In the genomic region with DNA sequence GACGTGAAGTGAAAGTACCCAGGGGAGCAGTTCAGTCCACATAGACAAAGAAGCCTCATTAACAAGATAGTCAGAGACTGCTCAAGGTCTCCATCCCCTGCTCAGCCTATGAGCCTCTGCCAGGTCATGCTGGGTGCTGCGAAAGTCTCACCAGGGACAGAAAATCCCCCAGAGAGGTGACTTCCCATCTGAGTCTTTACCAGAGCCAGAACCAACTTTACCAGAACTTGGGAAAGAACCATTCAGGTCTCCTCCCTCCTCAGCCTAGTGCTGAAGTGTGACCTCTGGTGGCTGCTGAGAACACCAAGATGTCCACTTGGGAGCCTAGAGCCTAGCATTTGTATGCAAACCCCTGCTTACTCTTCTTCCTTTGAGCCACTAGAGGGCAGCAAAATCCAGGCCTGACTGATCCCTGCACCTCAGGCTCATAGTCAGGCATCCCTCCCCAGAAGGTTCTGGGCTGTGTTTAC, we compare ENCODE assay signal across 7 mouse cellular contexts. TPM values are rescaled to one million over a fixed set of nuclear protein-coding genes. Genes with fewer than 3 reads are reported as not detected.
DNase-seq lines count a peak whose midpoint lies in the region; ATAC-seq lines count a peak whose summit lies in the region.

No protein-coding gene starts in this region.

- peak; percentile 69 for ATAC-seq in intestine, embryonic 14.5 days (replicated peaks; ENCODE audit: low FRiP score, low TSS enrichment, low read depth)
- peak; percentile 96 for ATAC-seq in megakaryocyte progenitor cell, adult 5-6 weeks (replicated peaks; ENCODE audit: poor library complexity)

- H3K9me3 ChIP-seq in intestine, embryonic 14.5 days (ENCODE audit: control insufficient read depth, low read length): no peaks in the 10 kb centered on the region

- 0 out of 2 replicates have a peak, but pooled peaks cover 3% of the 10 kb centered on the region for H3K4me1 ChIP-seq in intestine, embryonic 14.5 days (replicated peaks; ENCODE audit: control insufficient read depth, insufficient read depth, low read length)

- H3K9ac ChIP-seq in intestine, embryonic 14.5 days (ENCODE audit: low read length): no peak overlapping the region

- peak; percentile 53 to 65 for DNase-seq in adrenal gland, adult 18-20 months (ENCODE audit: low spot score in 2 of 2)
- peak; percentile 94 for DNase-seq in embryo, embryonic 10.5 days (ENCODE audit: low spot score)
- DNase-seq in gastrocnemius, postnatal 14 days: peak; percentile 74
- peak; percentile 73 for DNase-seq in intestine, embryonic 14.5 days (ENCODE audit: low spot score)
- DNase-seq in left cerebral cortex, postnatal 14 days (ENCODE audit: low spot score in 2 of 2): peak; percentile 84 to 91
- DNase-seq in right cerebral cortex, postnatal 36 days (ENCODE audit: low spot score in 2 of 2): peak; percentile 45 to 76

- no peaks in the 10 kb centered on the region for H3K36me3 ChIP-seq in intestine, embryonic 14.5 days (ENCODE audit: control insufficient read depth, insufficient read depth, low read length)

- no peak overlapping the region for H3K4me2 ChIP-seq in intestine, embryonic 14.5 days (ENCODE audit: low read length)

- intact Hi-C loops in gastrocnemius, postnatal 14 days (cut with DNase I; ENCODE audit: low total_unique reads): loop anchor here (10.0 kb wide), 1 partner anchor 69 kb away; no protein-coding TSS in a partner anchor
- intact Hi-C loops in left cerebral cortex, postnatal 14 days (cut with DNase I): loop anchor here (1.0 to 5.0 kb wide), 3 partner anchors 37 to 122 kb away; no protein-coding TSS in a partner anchor

- H3K4me3 ChIP-seq in intestine, embryonic 14.5 days (ENCODE audit: low read depth, low read length): no peak overlapping the region

- H3K27me3 ChIP-seq in intestine, embryonic 14.5 days (replicated peaks; ENCODE audit: control insufficient read depth, insufficient read depth, low read length): peaks cover 9% of the 10 kb centered on the region

- 19% methylated on average over 2 of the region's 2 CpGs for WGBS in intestine, embryonic 14.5 days

- no peak overlapping the region for H3K27ac ChIP-seq in intestine, embryonic 14.5 days (ENCODE audit: low read depth)

RNA-seq across cellular contexts. Expression of gene Tnfrsf14, which starts 15.8 kb away (rescaled TPM):
- total RNA-seq in adrenal gland, adult 18-20 months (2021): 1 to 10 TPM; 6.4 to 8.4 TPM
- total RNA-seq in gastrocnemius, postnatal 14 days (2021): 1 to 10 TPM; 1.4 to 1.9 TPM
- 1.5 and 1.6 TPM in 2 replicates for polyA plus RNA-seq in intestine, embryonic 14.5 days (2014; fragmentation: Nextera tagmentation; extraction: Ambion mirVana)
- total RNA-seq in left cerebral cortex, postnatal 14 days (2021): 1 to 10 TPM; 1.3 to 1.6 TPM
- 68.4 and 89.8 TPM in 2 replicates for total RNA-seq in megakaryocyte progenitor cell, adult 5-6 weeks (2015)
- 58.3 and 68.2 TPM in 2 replicates for total RNA-seq in megakaryocyte progenitor cell, adult 5-6 weeks (2017)

RNA-seq across cellular contexts. Expression of gene Hes5, which starts 16.6 kb away (rescaled TPM):
- total RNA-seq in adrenal gland, adult 18-20 months (2021): not detected
- total RNA-seq in gastrocnemius, postnatal 14 days (2021): under 1 TPM in 1 of 2 experiments, not detected in 1; 0.16 TPM
- polyA plus RNA-seq in intestine, embryonic 14.5 days (2014; fragmentation: Nextera tagmentation; extraction: Ambion mirVana): 1.8 and 2.3 TPM in 2 replicates
- 10 to 100 TPM; 32.6 to 48.7 TPM for total RNA-seq in left cerebral cortex, postnatal 14 days (2021)
- 0.64 and 0.67 TPM in 2 replicates for total RNA-seq in megakaryocyte progenitor cell, adult 5-6 weeks (2015)
- total RNA-seq in megakaryocyte progenitor cell, adult 5-6 weeks (2017): 0.24 and 4.5 TPM in 2 replicates

RNA-seq across cellular contexts. Expression of gene Pank4, which starts 19.8 kb away (rescaled TPM):
- total RNA-seq in adrenal gland, adult 18-20 months (2021): 10 to 100 TPM; 28.3 to 31.9 TPM
- 10 to 100 TPM; 24.1 to 31.4 TPM for total RNA-seq in gastrocnemius, postnatal 14 days (2021)
- 45.4 and 46.7 TPM in 2 replicates for polyA plus RNA-seq in intestine, embryonic 14.5 days (2014; fragmentation: Nextera tagmentation; extraction: Ambion mirVana)
- 10 to 100 TPM; 31.8 to 33.4 TPM for total RNA-seq in left cerebral cortex, postnatal 14 days (2021)
- total RNA-seq in megakaryocyte progenitor cell, adult 5-6 weeks (2015): 28.0 and 43.9 TPM in 2 replicates
- 24.6 and 24.8 TPM in 2 replicates for total RNA-seq in megakaryocyte progenitor cell, adult 5-6 weeks (2017)

RNA-seq across cellular contexts. Expression of gene Fam213b, which starts 45.2 kb away (rescaled TPM):
- 100 to 1,000 TPM in 1 of 2 experiments, 10 to 100 TPM in 1; 15.5 to 104 TPM for total RNA-seq in adrenal gland, adult 18-20 months (2021)
- 100 to 1,000 TPM; 110 to 112 TPM for total RNA-seq in gastrocnemius, postnatal 14 days (2021)
- 37.1 and 39.8 TPM in 2 replicates for polyA plus RNA-seq in intestine, embryonic 14.5 days (2014; fragmentation: Nextera tagmentation; extraction: Ambion mirVana)
- 10 to 100 TPM; 33.4 to 34.0 TPM for total RNA-seq in left cerebral cortex, postnatal 14 days (2021)
- total RNA-seq in megakaryocyte progenitor cell, adult 5-6 weeks (2015): 5.0 and 5.6 TPM in 2 replicates
- total RNA-seq in megakaryocyte progenitor cell, adult 5-6 weeks (2017): 1.8 and 5.6 TPM in 2 replicates

Comparison
In these comparisons a context has a peak if more than half of its experiments do, and no peak if none do; other contexts are left out.
1. RNA of gene Tnfrsf14, which starts 15.8 kb away (total RNA-seq): 58.3 to 89.8 TPM in megakaryocyte progenitor cell, adult 5-6 weeks; 6.4 to 8.4 TPM in adrenal gland, adult 18-20 months, 1.4 to 1.9 TPM in gastrocnemius, postnatal 14 days and 1.3 to 1.6 TPM in left cerebral cortex, postnatal 14 days; every median in the first group is over 4 times any median in the second.
2. RNA of gene Hes5, which starts 16.6 kb away (total RNA-seq): 32.6 to 48.7 TPM in left cerebral cortex, postnatal 14 days; 0.24 to 4.5 TPM in megakaryocyte progenitor cell, adult 5-6 weeks, 0.16 TPM in gastrocnemius, postnatal 14 days and not detected in adrenal gland, adult 18-20 months; every median in the first group is over 4 times any median in the second.
3. Peak in every context shown above with its lines, with median percentiles within 50 percentile points of each other: DNase-seq.